Mouse (Mus musculus) myocyte (in vitro differentiated cells): ENCODE measurements around the gene Cacna1e. TPM values are rescaled to one million over a fixed set of nuclear protein-coding genes. Genes with fewer than 3 reads are reported as not detected.

Experiments
- H3K27me3 ChIP-seq: one replicate; pipeline ENCODE4 v1.6.1; 2011; ENCODE audit not compliant: control insufficient read depth, insufficient read depth, insufficient read length
- H3K36me3 ChIP-seq: one replicate; pipeline ENCODE4 v1.6.1; 2011; ENCODE audit not compliant: control insufficient read depth, insufficient read depth
- H3K4me2 ChIP-seq: one replicate; pipeline ENCODE4 v1.6.1; 2011; ENCODE audit warnings: low read depth, control low read depth
- H3K4me3 ChIP-seq: one replicate; pipeline ENCODE4 v1.5.1; 2011; ENCODE audit warnings: mild to moderate bottlenecking, control low read depth, moderate library complexity
- H3K79me2 ChIP-seq: one replicate; pipeline ENCODE4 v1.6.1; 2011; ENCODE audit not compliant: control insufficient read depth, insufficient read depth
- H3ac ChIP-seq: one replicate; pipeline ENCODE4 v1.6.1; 2011; ENCODE audit not compliant: control insufficient read depth, insufficient read length
- CEBPB ChIP-seq: IDR thresholded peaks from 2 replicates; pipeline ENCODE4 v1.6.1; 2011; ENCODE audit warnings: mild to moderate bottlenecking, moderate library complexity; ENCODE audit not compliant: poor library complexity, insufficient read depth, severe bottlenecking
- E2F4 ChIP-seq: IDR thresholded peaks from one replicate; pipeline ENCODE4 v1.6.1; 2011; ENCODE audit warnings: mild to moderate bottlenecking, control low read depth, moderate library complexity; ENCODE audit not compliant: insufficient read depth
- MAX ChIP-seq: IDR thresholded peaks from one replicate; pipeline ENCODE4 v1.6.1; 2011; ENCODE audit warnings: low read depth, mild to moderate bottlenecking, control low read depth
- MYOD1 ChIP-seq, 3 experiments: IDR thresholded peaks; one replicate each; pipeline ENCODE4 v1.6.1; 2011; ENCODE audit warnings: control low read depth in 2 of 3, low read depth in 2 of 3, mild to moderate bottlenecking in 2 of 3, moderate library complexity in 1 of 3; ENCODE audit not compliant: insufficient read length in 2 of 3, control insufficient read depth in 1 of 3
- MYOG ChIP-seq, 3 experiments: IDR thresholded peaks; one replicate each; pipeline ENCODE4 v1.6.1; 2011; ENCODE audit warnings: control low read depth in 2 of 3, low read depth in 2 of 3, mild to moderate bottlenecking in 2 of 3; ENCODE audit not compliant: insufficient read length in 2 of 3, control insufficient read depth in 1 of 3, insufficient read depth in 1 of 3
- POLR2A ChIP-seq: IDR thresholded peaks from one replicate; pipeline ENCODE4 v1.6.1; 2011; ENCODE audit warnings: low read depth, mild to moderate bottlenecking, control low read depth, moderate library complexity; ENCODE audit not compliant: insufficient read length
- POLR2AphosphoS2 ChIP-seq: IDR thresholded peaks from one replicate; pipeline ENCODE4 v1.6.1; 2011; ENCODE audit warnings: low read depth, control low read depth; ENCODE audit not compliant: insufficient read length
- REST ChIP-seq: IDR thresholded peaks from one replicate; pipeline ENCODE4 v1.6.1; 2011; ENCODE audit warnings: mild to moderate bottlenecking, control low read depth, moderate library complexity; ENCODE audit not compliant: insufficient read depth, insufficient read length
- SRF ChIP-seq: IDR thresholded peaks from one replicate; pipeline ENCODE4 v1.6.1; 2011; ENCODE audit warnings: low read depth; ENCODE audit not compliant: control insufficient read depth, insufficient read length
- TCF12 ChIP-seq: IDR thresholded peaks from one replicate; pipeline ENCODE4 v1.6.1; 2011; ENCODE audit warnings: mild to moderate bottlenecking, control low read depth; ENCODE audit not compliant: poor library complexity, insufficient read depth, severe bottlenecking
- TCF3 ChIP-seq: IDR thresholded peaks from one replicate; pipeline ENCODE4 v1.6.1; 2011; ENCODE audit warnings: low read depth, control low read depth; ENCODE audit not compliant: insufficient read length
- USF1 ChIP-seq: IDR thresholded peaks from one replicate; pipeline ENCODE4 v1.6.1; 2011; ENCODE audit warnings: low read depth, mild to moderate bottlenecking, control low read depth, moderate library complexity
- polyA plus RNA-seq: library from polyadenylated mRNA; unstranded; fragments of >200 nt; fragmentation: generic; extraction: Trizol; gene quantifications from one replicate; pipeline ENCODE4 v1.2.1, GENCODE M21; 2012; ENCODE audit warnings: missing spikeins

The Cacna1e gene
- polyA plus RNA-seq, 1 experiment, result not detected

- Histone ChIP-seq H3K36me3 (no peaks in the 10 kb centered on the region), H3K4me3 (no peak overlapping the region), H3K27me3 (no peaks in the 10 kb centered on the region), H3K79me2 (no peaks in the 10 kb centered on the region), H3K4me2 (no peak overlapping the region), H3ac (no peak overlapping the region)
- TF ChIP-seq MYOG (IDR thresholded peaks at IDR 0.05; ENCODE audit: control insufficient read depth in 1 of 3, insufficient read depth in 1 of 3, insufficient read length in 2 of 3, low read depth in 2 of 3), result no peak
These were observed 177.3 kb downstream of the Cacna1e start for GRCm38 (mm10) chr1:154706974-154707373.

GRCm38 (mm10) chr1:154705882-154706565 is 178.3 kb downstream of the Cacna1e start:
- TF ChIP-seq TCF3 (no peak), MAX (no peak), SRF (no peak), USF1 (no peak), MYOD1 (IDR thresholded peaks at IDR 0.05; ENCODE audit: control insufficient read depth in 1 of 3, insufficient read length in 2 of 3, low read depth in 2 of 3) (no peak), MYOG (IDR thresholded peaks at IDR 0.05; ENCODE audit: control insufficient read depth in 1 of 3, insufficient read depth in 1 of 3, insufficient read length in 2 of 3, low read depth in 2 of 3) (no peak), REST (no peak), POLR2A (no peak), E2F4 (no peak), CEBPB (no peak), POLR2AphosphoS2 (no peak), TCF12 (no peak)
- Histone ChIP-seq H3K79me2 (no peaks in the 10 kb centered on the region), H3K27me3 (no peaks in the 10 kb centered on the region), H3K36me3 (no peaks in the 10 kb centered on the region), H3K4me3 (no peak overlapping the region), H3ac (no peak overlapping the region), H3K4me2 (no peak overlapping the region)

GRCm38 (mm10) chr1:154704558-154705185 is 179.6 kb downstream of the Cacna1e start:
- Histone ChIP-seq H3K36me3 (no peaks in the 10 kb centered on the region), H3K79me2 (no peaks in the 10 kb centered on the region), H3K27me3 (no peaks in the 10 kb centered on the region), H3ac (no peak overlapping the region), H3K4me3 (no peak overlapping the region), H3K4me2 (no peak overlapping the region)
- TF ChIP-seq MYOD1 (IDR thresholded peaks at IDR 0.05; ENCODE audit: control insufficient read depth in 1 of 3, insufficient read length in 2 of 3, low read depth in 2 of 3) (no peak), SRF (no peak), TCF3 (no peak), MAX (no peak), TCF12 (no peak), REST (no peak), POLR2AphosphoS2 (no peak), POLR2A (no peak), USF1 (no peak)

GRCm38 (mm10) chr1:154702623-154703022 is 181.7 kb downstream of the Cacna1e start:
- Histone ChIP-seq H3K79me2 (no peaks in the 10 kb centered on the region), H3K27me3 (no peaks in the 10 kb centered on the region), H3K36me3 (no peaks in the 10 kb centered on the region), H3K4me3 (no peak overlapping the region), H3ac (no peak overlapping the region), H3K4me2 (no peak overlapping the region)
- TF ChIP-seq REST, result no peak
- TF ChIP-seq SRF, result no peak
- no peak for TF ChIP-seq MAX
- TF ChIP-seq USF1, result no peak
- TF ChIP-seq E2F4, result no peak
- no peak for TF ChIP-seq CEBPB
- TF ChIP-seq TCF12, result no peak
- no peak for TF ChIP-seq POLR2A
- TF ChIP-seq MYOG (IDR thresholded peaks at IDR 0.05; ENCODE audit: control insufficient read depth in 1 of 3, insufficient read depth in 1 of 3, insufficient read length in 2 of 3, low read depth in 2 of 3), result no peak
- TF ChIP-seq TCF3, result no peak
- TF ChIP-seq POLR2AphosphoS2, result no peak
- no peak for TF ChIP-seq MYOD1 (IDR thresholded peaks at IDR 0.05; ENCODE audit: control insufficient read depth in 1 of 3, insufficient read length in 2 of 3, low read depth in 2 of 3)
